Mouse (Mus musculus) embryonic stem cell, embryonic (primary cell): ENCODE measurements around the gene Gm20683.

ENCODE experiments used
- CTCF ChIA-PET, 4 experiments: fragments of 300-600 bp in 2 of 4; fragments of 350-600 bp in 2 of 4; sonication (Branson Sonifier 250); formaldehyde crosslinking; loops; one replicate each; lab custom pipeline; 2022; ENCODE audit warnings: inconsistent platforms in 2 of 4; lab: Charles Lee
- POLR2A ChIA-PET, 4 experiments: fragments of 300-600 bp in 2 of 4; fragments of 350-600 bp in 2 of 4; sonication (Branson Sonifier 250); formaldehyde crosslinking; loops; one replicate each; lab custom pipeline; 2022; ENCODE audit warnings: antibody characterized with exemption in 4 of 4, inconsistent platforms in 1 of 4; lab: Charles Lee

Gm20683 gene

DNA sequence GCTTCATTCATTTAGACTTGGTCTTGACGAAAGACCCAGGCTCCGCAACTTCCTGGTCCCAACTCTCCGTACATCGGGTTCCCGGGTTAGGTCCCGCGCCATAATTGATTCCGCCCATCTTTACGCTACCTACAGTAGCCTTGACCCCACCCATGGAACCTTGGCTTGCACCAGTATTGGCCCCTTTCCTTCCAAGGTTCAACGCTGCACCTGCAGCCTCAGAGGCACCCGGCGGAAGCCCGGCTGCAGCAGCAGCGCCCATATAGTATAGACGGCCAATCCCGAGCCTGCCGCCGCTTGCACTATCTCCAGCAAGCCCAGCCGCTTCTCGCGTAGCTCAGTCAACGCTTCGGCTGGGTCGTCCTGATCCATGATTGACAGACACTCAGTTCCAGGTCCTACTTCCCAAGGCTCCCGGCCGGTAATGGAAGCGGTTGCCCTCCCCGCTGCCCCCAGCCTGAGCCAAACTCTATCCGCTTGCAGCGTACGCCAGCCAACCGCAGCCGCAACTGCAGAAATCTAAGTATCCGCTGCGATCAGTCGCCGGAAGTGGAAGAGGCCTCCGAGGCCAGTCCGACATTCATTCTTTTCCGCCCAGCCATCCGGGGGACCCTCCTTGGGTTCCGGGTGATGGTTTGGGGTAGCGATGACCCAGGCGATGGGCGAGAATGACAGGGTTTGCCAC is 49.6 kb downstream of the Gm20683 start:
- POLR2A ChIA-PET = interaction anchor here in 3 of 4 experiments (0.6 to 3.1 kb wide), 29 partner anchors 9 to 225 kb away, joined by 3 to 16 read pairs (median 4); partner anchors contain the start of genes Stub1 (in 3 of the 3), Chtf18 (in 1 of the 3), Fbxl16 (in 1 of the 3) and Nhlrc4 (in 1 of the 3)

DNA sequence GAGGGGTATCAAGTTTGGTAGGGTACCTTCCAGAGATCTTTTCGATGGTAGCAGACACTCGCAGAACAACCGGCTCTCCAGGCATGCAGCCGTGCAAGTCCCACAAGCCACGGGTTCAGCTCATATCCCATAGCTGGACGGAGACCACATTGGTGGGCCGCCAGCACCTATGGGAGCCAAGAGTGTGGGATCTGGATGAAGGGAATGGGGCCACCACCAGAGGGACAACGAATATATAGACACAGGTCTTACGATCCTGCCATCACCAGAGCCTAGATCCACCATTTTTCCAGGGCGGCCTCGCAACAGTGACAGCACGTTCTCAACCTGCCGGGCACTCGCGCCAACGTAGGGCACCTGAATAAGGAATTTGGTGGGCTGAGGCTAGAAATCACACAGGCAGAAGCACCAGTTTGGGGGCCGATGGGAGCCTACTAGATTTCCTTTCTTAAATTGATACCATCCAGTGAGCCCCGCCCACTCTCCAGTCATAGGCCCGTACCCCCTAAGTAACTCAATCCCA is 50.2 kb downstream of the Gm20683 start:
- CTCF ChIA-PET = interaction anchor here (0.9 to 2.6 kb wide), 10 partner anchors 10 to 221 kb away, joined by 3 to 12 read pairs (median 4); partner anchors contain the start of gene Narfl (in 2 of the 4)
- POLR2A ChIA-PET = interaction anchor here in 3 of 4 experiments (0.6 to 3.1 kb wide), 31 partner anchors 8 to 343 kb away, joined by 3 to 16 read pairs (median 4); partner anchors contain the start of genes Stub1 (in 2 of the 3), Wdr24 (in 2 of the 3), Chtf18 (in 1 of the 3) and Fbxl16 (in 1 of the 3)

More for the DNA sequence above, 49.6 kb downstream of the Gm20683 start:
- CTCF ChIA-PET = interaction anchor here in 3 of 4 experiments (0.6 to 2.6 kb wide), 11 partner anchors 8 to 220 kb away, joined by 3 to 12 read pairs (median 4); partner anchors contain the start of gene Narfl (in 2 of the 3)

DNA sequence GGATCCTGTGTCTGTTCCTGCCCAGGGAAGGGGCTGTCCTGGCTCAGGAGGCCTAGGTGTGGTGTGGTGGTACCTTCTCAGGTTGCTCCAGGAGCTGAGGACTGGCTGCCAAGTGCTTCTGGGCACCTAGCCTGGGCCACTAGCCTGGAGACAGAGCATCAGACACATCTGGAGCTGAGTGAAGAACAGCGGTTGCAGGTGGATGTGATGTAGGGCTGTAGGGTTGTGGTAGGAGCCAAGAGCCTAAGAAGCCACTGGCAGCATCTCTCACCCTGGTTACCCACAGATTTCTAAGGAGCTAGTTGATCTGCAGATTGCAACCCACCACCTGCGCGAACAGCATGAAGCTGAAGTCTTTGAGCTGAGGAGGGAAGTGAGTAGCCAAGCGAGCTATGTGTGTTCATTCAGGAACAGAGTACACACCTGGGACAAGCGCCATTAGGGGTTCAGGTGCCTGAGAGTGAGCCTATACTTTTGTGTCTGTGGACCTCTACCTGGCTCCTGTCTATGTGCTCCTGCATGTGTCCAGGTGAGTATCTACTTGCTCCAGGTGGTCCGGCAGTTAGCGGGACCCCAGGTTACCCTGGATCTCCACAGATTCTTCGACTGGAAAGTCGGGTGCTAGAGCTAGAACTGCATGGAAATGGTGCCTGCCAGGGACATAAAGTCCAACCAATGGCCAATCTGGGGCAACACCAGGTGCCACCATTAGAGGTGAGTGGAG is 54.6 kb downstream of the Gm20683 start:
- CTCF ChIA-PET = interaction anchor here in 2 of 4 experiments (1.0 to 2.9 kb wide), 3 partner anchors 14 to 63 kb away, joined by 3 to 10 read pairs (median 3); partner anchors contain the start of gene Narfl (in 1 of the 2)
- POLR2A ChIA-PET = interaction anchor here in 3 of 4 experiments (0.6 to 3.3 kb wide), 7 partner anchors 10 to 65 kb away, joined by 3 to 23 read pairs (median 6); partner anchors contain the start of genes Metrn (in 2 of the 3), Chtf18 (in 1 of the 3), Jmjd8 (in 1 of the 3) and Rpusd1 (in 1 of the 3)

DNA sequence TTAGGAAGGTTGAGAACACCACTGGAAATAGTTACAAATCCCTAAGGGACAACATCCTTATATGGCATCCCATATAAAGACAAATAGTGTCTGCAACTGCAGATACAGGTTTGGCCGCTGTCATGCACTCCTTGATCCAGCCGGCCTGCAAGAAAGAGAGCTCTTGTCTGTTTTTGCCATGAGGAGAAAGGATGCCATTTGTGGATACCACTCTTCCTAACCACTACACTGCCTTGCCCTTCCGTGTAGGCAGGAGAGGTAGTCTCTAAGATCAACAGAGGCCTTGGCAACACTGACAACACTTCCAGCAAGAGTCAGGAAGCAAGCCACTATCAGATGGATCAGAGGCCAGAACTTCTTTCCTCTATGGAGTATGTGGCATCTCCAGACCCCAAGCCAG is 55.3 kb downstream of the Gm20683 start, which contains the start of gene Ccdc78:
Ccdc78 (plus strand) TSS at position 301 of the 400 bp plus-strand sequence.
- POLR2A ChIA-PET = interaction anchor here in 3 of 4 experiments (0.6 to 3.3 kb wide), 17 partner anchors 9 to 216 kb away, joined by 3 to 23 read pairs (median 6); partner anchors contain the start of genes Jmjd8 (in 2 of the 3), Metrn (in 2 of the 3), Chtf18 (in 1 of the 3) and Fbxl16 (in 1 of the 3)
- CTCF ChIA-PET = interaction anchor here in 2 of 4 experiments (1.0 to 2.9 kb wide), 3 partner anchors 13 to 62 kb away, joined by 3 to 20 read pairs (median 10); partner anchors contain the start of gene Narfl (in 1 of the 2)

DNA sequence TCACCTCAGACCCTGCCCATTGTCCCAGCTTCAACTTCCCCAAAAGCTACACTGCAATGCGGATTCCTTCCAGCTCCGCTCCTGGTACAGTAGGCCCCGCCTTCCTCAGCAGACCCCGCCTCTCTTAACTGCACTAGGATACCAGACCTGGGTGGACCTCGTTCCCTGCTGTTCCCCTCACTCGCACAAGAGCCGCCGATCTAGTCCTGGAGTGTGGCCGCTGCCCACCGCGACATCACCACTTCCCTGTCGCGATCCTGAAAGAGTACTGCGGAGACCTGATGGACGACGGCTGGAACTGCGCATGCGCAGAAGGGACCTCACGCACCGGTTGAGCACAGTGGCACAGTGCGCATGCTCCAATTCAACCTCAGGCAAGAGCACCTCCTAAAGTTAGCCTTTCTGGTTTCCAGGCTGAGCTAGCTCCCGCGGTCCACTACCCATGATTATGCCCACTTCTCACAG is 56.2 kb downstream of the Gm20683 start, which contains the start of gene Haghl:
Haghl (minus strand) TSS at position 393 of the 465 bp plus-strand sequence.
- ChIA-PET POLR2A (interaction anchor here (0.6 to 3.3 kb wide), 39 partner anchors 8 to 380 kb away, joined by 3 to 25 read pairs (median 5); partner anchors contain the start of genes Narfl (in 4 of the 4), Metrn (in 3 of the 4), Rpusd1 (in 3 of the 4) and Chtf18 (in 2 of the 4)), CTCF (interaction anchor here (0.6 to 2.9 kb wide), 16 partner anchors 9 to 660 kb away, joined by 3 to 20 read pairs (median 4); partner anchors contain the start of genes Narfl (in 3 of the 4), AC134908.4 (in 1 of the 4), Chtf18 (in 1 of the 4) and Metrn (in 1 of the 4))
